ENCODE assay signal across 27 mouse cellular contexts in genomic region chr5:27204721-27205120, GRCm38 (mm10).
DNase-seq lines count a peak whose midpoint lies in the region; ATAC-seq and TF ChIP-seq lines count a peak whose summit lies in the region.
"Had no signal": no experiment of that assay in that cellular context is flagged by ENCODE, and none has a peak within 500 bp of the region (broad histone marks: within the 10 kb centered on the region; RNA-seq: fewer than 3 reads in every experiment).

No protein-coding gene starts in this region.

- peak; percentile 47 for ATAC-seq in frontal cortex, adult (ENCODE audit: low TSS enrichment)
- ATAC-seq: CD4-positive, CD25-positive, alpha-beta regulatory T cell, adult 4 months; forebrain, embryonic 16.5 days had no signal

- DNase-seq in frontal cortex, postnatal 10 days (ENCODE audit: low spot score in 2 of 2), result no peak
- DNase-seq in right cerebral cortex, adult 18-20 months, result peak; percentile 30
- DNase-seq in right cerebral cortex, postnatal 25 days, result no peak
- peak; percentile 11 for DNase-seq in ZHBTc4 (ENCODE audit: low read depth, low spot score)
- no peak for DNase-seq in kidney, adult 9 months
- DNase-seq: cerebellum, adult 18-20 months; cerebellum, postnatal 10 days; gastrocnemius, postnatal 25 days; heart, adult 2 months; kidney, adult 11 months; kidney, postnatal 36 days; thymus, adult 2 months; thymus, postnatal 36 days had no signal

- 0 out of 2 replicates have a peak overlapping the region, but pooled peaks have one; percentile 38 for H3K27ac ChIP-seq in cortical plate, adult 2 months (ENCODE audit: insufficient read depth, low read length)
- H3K27ac ChIP-seq: heart, adult 2 months; hindbrain, embryonic 14.5 days; limb, embryonic 12.5 days; liver, embryonic 15.5 days; lung, embryonic 15.5 days; midbrain, embryonic 10.5 days; neural tube, embryonic 12.5 days; stomach, postnatal 0 days had no signal

- TF ChIP-seq POLR2A in cortical plate, adult 2 months (IDR thresholded peaks at IDR 0.05; ENCODE audit: extremely low read depth, insufficient read depth, low read length), result no peak

- no peak for TF ChIP-seq CTCF in cortical plate, adult 2 months (IDR thresholded peaks at IDR 0.05; ENCODE audit: extremely low read depth, insufficient read depth, low read length)

- H3K4me3 ChIP-seq in cortical plate, adult 2 months (ENCODE audit: insufficient read depth, low read length), result no peak overlapping the region
- H3K4me3 ChIP-seq: erythroblast, embryonic 14.5 days; heart, adult 2 months; heart, embryonic 12.5 days; limb, embryonic 12.5 days; liver, embryonic 15.5 days; lung, embryonic 15.5 days; midbrain, embryonic 10.5 days; myocyte; neural tube, embryonic 12.5 days had no signal

- H3K4me1 ChIP-seq in cortical plate, adult 2 months (ENCODE audit: control insufficient read depth, insufficient read depth, low read length), result peaks cover 11% of the 10 kb centered on the region
- H3K4me1 ChIP-seq: heart, embryonic 12.5 days; limb, embryonic 12.5 days; liver, embryonic 15.5 days; lung, embryonic 15.5 days; neural tube, embryonic 12.5 days had no signal

Comparison
In these comparisons a context has a peak if more than half of its experiments do, and no peak if none do; other contexts are left out.
1. DNase-seq: peak in right cerebral cortex, adult 18-20 months (single experiment) and ZHBTc4 (single experiment); none in frontal cortex, postnatal 10 days (0 of 2), right cerebral cortex, postnatal 25 days (single experiment) and kidney, adult 9 months (single experiment).